Mouse (Mus musculus) E14TG2a.4 (cell line): Measurements from ENCODE around the gene Cbl.

Experiments
- CTCF ChIP-seq: conservative IDR thresholded peaks from 2 replicates; pipeline ENCODE4 v1.5.1; 2014; ENCODE audit warnings: low read length
- NANOG ChIP-seq: IDR thresholded peaks from 2 replicates; pipeline ENCODE4 v1.6.1; 2014; ENCODE audit warnings: borderline replicate concordance, low read length, mixed read lengths

GRCm38 (mm10) chr9:44135731-44136411 is 98.0 kb downstream of the Cbl start:
- no peak for TF ChIP-seq CTCF
- no peak for TF ChIP-seq NANOG
